Mouse (Mus musculus) liver (tissue): ENCODE results near the gene Rasl10b.

Experiments
- DNase-seq: peaks from one replicate; pipeline ENCODE4 v3.0.0-alpha.2; 2020; ENCODE audit warnings: mixed read lengths

Rasl10b gene

DNA sequence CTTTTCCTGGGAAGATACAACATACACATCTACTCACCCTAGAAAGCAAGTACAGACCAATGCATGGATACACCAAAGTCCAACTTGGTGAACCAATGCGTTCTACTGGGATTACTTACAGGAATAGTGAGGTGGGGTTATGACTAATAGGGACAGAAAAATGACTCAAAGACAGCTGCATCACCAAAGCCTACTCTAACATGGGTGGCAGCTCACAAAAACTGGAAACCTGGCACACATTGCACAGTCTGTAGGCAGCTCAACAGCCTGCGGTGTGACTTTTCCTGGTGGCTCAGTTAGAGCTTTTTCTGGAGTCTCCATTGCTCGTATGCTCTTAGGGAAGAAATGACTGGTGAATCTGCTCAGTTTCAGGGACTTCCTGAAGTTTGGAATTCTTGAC is 59.8 kb downstream of the Rasl10b start:
- DNase-seq = no peak
